Mouse (Mus musculus) brain, embryonic 14.5 days (tissue): Measurements from ENCODE around the gene Rgs2.

ENCODE experiments used
- CTCF ChIP-seq: fragments of 200-500 bp; IDR thresholded peaks from 2 replicates; pipeline ENCODE4 v1.5.1; 2012; ENCODE audit warnings: inconsistent platforms, mild to moderate bottlenecking, moderate library complexity, borderline replicate concordance; ENCODE audit not compliant: insufficient read depth, insufficient read length; ENCODE audit errors: extremely low read depth
- POLR2A ChIP-seq: fragments of 200-500 bp; IDR thresholded peaks from 2 replicates; pipeline ENCODE4 v1.6.1; 2012; ENCODE audit warnings: mild to moderate bottlenecking, inconsistent platforms, borderline replicate concordance; ENCODE audit not compliant: poor library complexity, insufficient read depth, insufficient read length, severe bottlenecking; ENCODE audit errors: extremely low read depth

GRCm38 (mm10) chr1:144033498-144033897 is 29.5 kb upstream of the Rgs2 start:
- TF ChIP-seq POLR2A (no peak), CTCF (no peak)
